Mouse (Mus musculus) forebrain, embryonic 13.5 days (tissue): ENCODE results near the gene Trim62. TPM values are rescaled to one million over a fixed set of nuclear protein-coding genes. Genes with fewer than 3 reads are reported as not detected.

Experiments used
- ATAC-seq: fragments of 200-750 bp; cut with Nextera tagmentation; 2 replicates; pipeline ENCODE4 v1.8.0; 2017
- H3K27ac ChIP-seq: fragments of 300-500 bp; sonication (generic); 2 replicates; pipeline ENCODE4 v1.5.1; 2015; ENCODE audit warnings: inconsistent platforms, mild to moderate bottlenecking, moderate library complexity
- H3K27me3 ChIP-seq: fragments of 300-500 bp; sonication (generic); 2 replicates; pipeline ENCODE4 v1.6.1; 2015; ENCODE audit warnings: mild to moderate bottlenecking, inconsistent platforms
- H3K36me3 ChIP-seq: fragments of 300-500 bp; sonication (generic); 2 replicates; pipeline ENCODE4 v1.6.1; 2015; ENCODE audit warnings: mild to moderate bottlenecking, inconsistent platforms; ENCODE audit not compliant: poor library complexity, severe bottlenecking
- H3K4me1 ChIP-seq: fragments of 300-500 bp; sonication (generic); 2 replicates; pipeline ENCODE4 v1.6.1; 2015; ENCODE audit warnings: inconsistent platforms
- H3K4me2 ChIP-seq: fragments of 300-500 bp; sonication (generic); 2 replicates; pipeline ENCODE4 v1.6.1; 2015; ENCODE audit warnings: inconsistent platforms, mild to moderate bottlenecking, moderate library complexity
- H3K4me3 ChIP-seq: fragments of 300-500 bp; sonication (generic); 2 replicates; pipeline ENCODE4 v1.5.1; 2015; ENCODE audit warnings: mild to moderate bottlenecking, inconsistent platforms
- H3K9ac ChIP-seq: fragments of 300-500 bp; sonication (generic); 2 replicates; pipeline ENCODE4 v1.6.1; 2015; ENCODE audit warnings: mild to moderate bottlenecking, inconsistent platforms
- H3K9me3 ChIP-seq: fragments of 300-500 bp; sonication (generic); replicated peaks from 2 replicates; pipeline ENCODE4 v1.6.1; 2016; ENCODE audit warnings: inconsistent platforms
- WGBS: fragments of 180-500 bp; shearing (Covaris S2); methylation state at CpG from one replicate; pipeline ENCODE4 v1.1.7; 2015; 5-methylcytosine and 5-hydroxymethylcytosine counted together
- polyA plus RNA-seq: library from polyadenylated mRNA; unstranded; fragments of >200 nt; fragmentation: Nextera tagmentation; extraction: Ambion mirVana; gene quantifications from 2 replicates; pipeline ENCODE4 v1.2.1, GENCODE M21; 2015

The Trim62 gene
- polyA plus RNA-seq, 1 experiment from 2014 or later = 6.7 TPM

DNA sequence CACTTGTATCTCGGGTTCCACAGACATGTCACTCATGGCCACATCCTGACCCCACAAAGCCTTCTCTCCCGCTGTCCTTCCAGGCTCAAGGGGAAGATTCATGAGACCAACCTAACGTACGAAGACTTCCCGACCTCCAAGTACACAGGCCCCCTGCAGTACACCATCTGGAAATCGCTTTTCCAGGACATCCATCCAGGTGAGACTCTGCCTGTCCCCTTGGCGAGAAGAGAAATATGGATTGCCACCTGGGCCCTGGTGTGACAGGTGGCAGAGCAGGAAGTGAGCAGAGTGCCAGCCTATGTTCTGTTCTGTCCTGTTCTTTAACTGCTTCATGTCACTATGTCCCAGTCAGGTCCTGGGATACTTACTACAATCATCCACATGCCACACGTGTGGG is 19.0 kb downstream of the Trim62 start:
- H3K27me3 ChIP-seq = peaks cover 12% of the 10 kb centered on the region
- H3K4me2 ChIP-seq = no peak overlapping the region
- no peaks in the 10 kb centered on the region for H3K9me3 ChIP-seq
- no peak overlapping the region for H3K9ac ChIP-seq
- H3K27ac ChIP-seq = no peak overlapping the region
- H3K4me1 ChIP-seq = peaks cover 40% of the 10 kb centered on the region
- no peak for ATAC-seq
- 91% methylated on average over 8 of the region's 8 CpGs for WGBS
- no peak overlapping the region for H3K4me3 ChIP-seq
- H3K36me3 ChIP-seq = peaks cover 12% of the 10 kb centered on the region

DNA sequence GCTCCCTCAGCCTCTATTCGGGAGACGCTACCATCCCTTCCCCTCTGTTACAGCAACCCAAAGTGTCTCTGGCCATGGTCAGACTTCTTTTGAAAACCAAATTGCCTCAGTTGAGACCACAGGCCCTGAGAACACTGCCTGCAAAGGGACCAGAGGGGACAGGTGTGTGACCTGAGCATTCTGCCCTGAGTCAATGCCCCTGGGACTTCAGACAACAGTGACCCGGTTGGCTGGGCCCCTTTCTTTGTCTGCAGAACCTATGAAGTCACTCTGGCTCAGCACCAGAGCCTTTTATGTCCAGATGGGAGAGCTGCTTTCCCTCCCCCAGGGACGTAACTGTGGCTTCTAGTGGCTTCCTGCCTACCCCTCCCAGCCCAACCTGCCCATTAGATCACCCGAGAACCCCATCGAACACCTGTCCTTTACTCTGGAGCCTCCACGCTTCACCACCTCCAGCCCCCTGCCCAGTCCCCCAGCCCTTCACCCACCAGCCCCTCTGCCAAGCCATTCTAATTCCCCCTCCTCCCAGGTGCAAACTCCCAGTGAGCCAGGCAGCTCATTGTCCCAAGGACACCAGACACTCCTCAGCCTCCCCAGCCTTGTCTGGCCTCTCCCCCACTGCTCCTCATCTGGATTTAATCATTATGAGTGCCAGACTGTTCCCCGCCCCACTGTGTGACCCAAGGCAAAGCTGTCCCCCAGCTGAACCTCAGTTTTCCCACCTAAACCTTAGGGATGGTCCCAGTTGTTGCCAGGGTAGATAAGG is 20.8 kb downstream of the Trim62 start:
- peaks cover 27% of the 10 kb centered on the region for H3K4me1 ChIP-seq
- H3K27ac ChIP-seq = no peak overlapping the region
- H3K9me3 ChIP-seq = no peaks in the 10 kb centered on the region
- H3K27me3 ChIP-seq = peaks cover 6% of the 10 kb centered on the region
- no peak overlapping the region for H3K4me2 ChIP-seq
- no peak overlapping the region; the same call in 1 of the 2 replicates for H3K9ac ChIP-seq
- peaks cover 15% of the 10 kb centered on the region for H3K36me3 ChIP-seq
- ATAC-seq = no peak
- H3K4me3 ChIP-seq = no peak overlapping the region
- 58% methylated on average over 8 of the region's 8 CpGs for WGBS

DNA sequence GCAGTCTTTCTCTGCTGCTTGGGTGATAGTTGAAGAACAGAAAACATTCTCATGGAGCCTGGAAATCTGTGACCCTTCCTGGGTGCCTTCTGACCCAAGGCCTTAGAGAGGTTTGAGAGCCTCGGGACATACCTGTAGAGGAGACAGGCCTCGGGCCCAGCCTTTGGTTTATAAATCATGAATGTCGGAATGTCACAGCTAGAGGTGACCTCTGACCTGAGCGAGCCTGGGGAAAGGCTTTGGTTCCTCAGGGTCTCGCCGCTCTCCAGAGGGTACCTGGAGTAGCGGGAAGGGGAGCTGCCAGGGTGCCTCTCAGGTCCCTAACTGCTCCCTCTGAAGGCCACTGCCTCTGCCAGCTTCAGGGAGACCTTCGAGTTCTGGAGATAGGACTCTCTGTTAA is 21.9 kb downstream of the Trim62 start:
- Histone ChIP-seq H3K27ac (no peak overlapping the region), H3K4me3 (no peak overlapping the region)
- WGBS = 57% methylated on average over 8 of the region's 8 CpGs

DNA sequence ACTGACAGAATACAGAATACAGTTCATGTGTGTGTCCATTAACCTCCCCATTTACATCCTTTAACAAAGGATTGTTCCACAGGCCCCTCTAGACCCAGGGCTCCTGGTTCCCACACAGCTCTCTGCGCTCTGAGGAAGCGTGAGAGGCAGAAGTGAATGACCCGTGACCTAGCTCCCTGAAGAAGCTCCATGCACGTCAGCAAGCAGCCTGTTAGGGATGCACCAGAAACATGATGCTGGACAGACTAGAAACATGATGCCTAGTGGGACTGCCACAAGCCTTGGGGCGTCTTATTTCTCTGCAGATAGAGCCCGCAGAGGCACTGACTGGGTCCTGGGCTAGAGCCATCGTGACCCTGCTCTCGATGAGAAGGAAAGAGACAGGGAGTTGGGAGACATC is 23.4 kb downstream of the Trim62 start:
- 68% methylated on average over 8 of the region's 8 CpGs for WGBS
- Histone ChIP-seq H3K9me3 (no peaks in the 10 kb centered on the region), H3K4me2 (no peak overlapping the region), H3K27ac (no peak overlapping the region), H3K4me1 (peaks cover 13% of the 10 kb centered on the region), H3K9ac (no peak overlapping the region), H3K36me3 (peaks cover 26% of the 10 kb centered on the region), H3K27me3 (peaks cover 2% of the 10 kb centered on the region), H3K4me3 (no peak overlapping the region)
- ATAC-seq = no peak

More for the DNA sequence above, 21.9 kb downstream of the Trim62 start:
- Histone ChIP-seq H3K9me3 (no peaks in the 10 kb centered on the region), H3K9ac (no peak overlapping the region), H3K27me3 (peaks cover 6% of the 10 kb centered on the region), H3K4me2 (no peak overlapping the region), H3K4me1 (peaks cover 16% of the 10 kb centered on the region), H3K36me3 (peaks cover 24% of the 10 kb centered on the region)
- ATAC-seq = no peak

DNA sequence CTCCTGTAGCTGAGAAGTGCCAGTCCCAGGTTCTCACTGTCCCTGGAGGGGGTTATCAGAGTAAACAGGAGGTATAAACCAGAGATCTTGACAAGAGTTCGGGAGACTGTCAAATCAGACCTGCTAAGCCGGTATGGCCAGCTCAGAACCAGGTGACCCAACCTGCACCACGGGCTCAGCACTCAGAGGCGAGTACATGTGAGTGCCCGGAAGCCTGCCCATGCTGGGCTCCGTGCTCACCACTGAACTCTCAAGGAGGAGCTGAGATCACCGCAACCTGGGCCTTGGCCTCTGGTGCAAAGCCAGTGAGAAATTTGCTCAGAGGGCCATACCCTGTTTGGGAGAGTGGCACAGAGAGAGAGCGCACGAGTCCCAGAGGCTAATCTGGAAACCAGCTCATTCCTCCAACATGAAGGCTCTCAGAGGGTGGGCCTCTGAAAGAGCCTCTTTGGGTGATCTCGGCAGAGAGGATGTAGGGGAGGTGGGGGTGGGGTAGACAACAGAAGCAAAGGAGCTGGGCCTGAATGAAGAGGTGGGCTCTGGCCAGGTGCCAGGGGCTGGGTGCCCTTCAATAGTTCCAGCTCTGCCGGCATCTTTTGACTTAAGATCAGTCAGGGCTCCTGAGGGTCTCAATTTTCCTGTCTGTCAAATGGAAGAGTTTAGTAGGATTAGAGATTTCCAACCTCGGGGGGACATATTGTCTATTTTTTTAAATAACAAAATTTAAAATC is 24.0 kb downstream of the Trim62 start:
- no peak for ATAC-seq
- H3K4me3 ChIP-seq = no peak overlapping the region
- peaks cover 13% of the 10 kb centered on the region for H3K4me1 ChIP-seq
- H3K9ac ChIP-seq = 0 out of 2 replicates have a peak overlapping the region, but pooled peaks have one; percentile 13
- no peaks in the 10 kb centered on the region; the same call in none of the 2 replicates for H3K27me3 ChIP-seq
- no peak overlapping the region for H3K4me2 ChIP-seq
- peaks cover 24% of the 10 kb centered on the region for H3K36me3 ChIP-seq
- no peak overlapping the region for H3K27ac ChIP-seq
- no peaks in the 10 kb centered on the region for H3K9me3 ChIP-seq
- 65% methylated on average over 12 of the region's 12 CpGs for WGBS

DNA sequence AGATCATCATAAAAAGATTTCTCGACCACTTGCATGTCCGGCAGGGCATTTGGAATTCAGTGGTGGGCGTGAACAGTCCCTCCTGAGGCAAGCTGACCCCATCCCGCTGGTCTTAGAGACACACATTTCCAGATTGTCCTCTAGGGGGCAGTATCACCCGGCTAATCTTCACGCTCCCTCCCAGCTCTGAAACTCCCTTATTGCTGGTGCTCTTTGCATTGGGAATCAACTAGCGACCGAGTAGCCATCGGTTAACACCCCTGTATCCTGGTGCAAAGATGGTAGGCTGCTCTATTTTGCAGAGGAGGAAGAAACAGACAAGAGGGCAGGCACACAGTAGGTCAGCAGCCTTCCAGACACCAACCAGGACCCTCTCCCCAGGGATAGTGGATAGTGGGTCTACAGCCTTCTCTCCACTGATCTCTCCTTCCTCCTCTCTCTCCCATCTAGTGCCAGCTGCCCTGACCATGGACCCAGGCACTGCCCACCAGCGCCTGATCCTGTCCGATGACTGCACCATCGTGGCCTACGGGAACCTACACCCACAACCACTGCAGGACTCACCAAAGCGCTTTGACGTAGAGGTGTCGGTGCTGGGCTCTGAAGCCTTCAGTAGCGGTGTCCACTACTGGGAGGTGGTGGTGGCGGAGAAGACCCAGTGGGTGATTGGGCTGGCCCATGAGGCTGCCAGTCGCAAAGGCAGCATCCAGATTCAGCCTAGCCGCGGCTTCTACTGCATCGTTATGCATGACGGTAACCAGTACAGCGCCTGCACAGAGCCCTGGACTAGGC is 25.4 kb downstream of the Trim62 start:
- Histone ChIP-seq H3K27ac (no peak overlapping the region), H3K4me3 (no peak overlapping the region), H3K36me3 (peaks cover 15% of the 10 kb centered on the region), H3K9me3 (no peaks in the 10 kb centered on the region), H3K27me3 (no peaks in the 10 kb centered on the region; the same call in 1 of the 2 replicates), H3K4me2 (no peak overlapping the region), H3K9ac (no peak overlapping the region), H3K4me1 (peaks cover 13% of the 10 kb centered on the region)
- 66% methylated on average over 24 of the region's 24 CpGs for WGBS
- ATAC-seq = peak; percentile 21; the same call in 1 of the 2 replicates

DNA sequence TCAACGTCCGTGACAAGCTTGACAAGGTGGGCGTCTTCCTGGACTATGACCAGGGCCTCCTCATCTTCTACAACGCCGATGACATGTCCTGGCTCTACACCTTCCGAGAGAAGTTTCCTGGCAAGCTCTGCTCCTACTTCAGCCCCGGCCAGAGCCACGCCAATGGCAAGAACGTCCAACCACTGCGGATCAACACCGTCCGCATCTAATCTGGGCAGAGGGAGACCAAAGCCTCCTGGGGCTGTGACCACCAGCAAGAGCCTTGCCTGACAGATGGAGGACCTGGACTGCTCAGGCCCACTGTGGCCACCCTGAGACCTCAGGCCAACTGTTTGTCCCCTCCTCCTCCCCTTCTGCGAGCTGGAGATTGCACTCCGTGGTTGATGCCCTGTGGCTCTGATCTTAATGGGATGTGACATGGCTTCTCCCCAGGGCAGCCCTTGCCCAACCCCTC is 26.0 kb downstream of the Trim62 start:
- H3K9me3 ChIP-seq = no peaks in the 10 kb centered on the region
- no peaks in the 10 kb centered on the region; the same call in 1 of the 2 replicates for H3K27me3 ChIP-seq
- no peak overlapping the region for H3K27ac ChIP-seq
- H3K9ac ChIP-seq = no peak overlapping the region
- ATAC-seq = no peak
- H3K4me3 ChIP-seq = no peak overlapping the region
- H3K36me3 ChIP-seq = peaks cover 15% of the 10 kb centered on the region; the same call in 1 of the 2 replicates
- H3K4me2 ChIP-seq = no peak overlapping the region
- H3K4me1 ChIP-seq = peaks cover 7% of the 10 kb centered on the region
- WGBS = 91% methylated on average over 14 of the region's 14 CpGs

DNA sequence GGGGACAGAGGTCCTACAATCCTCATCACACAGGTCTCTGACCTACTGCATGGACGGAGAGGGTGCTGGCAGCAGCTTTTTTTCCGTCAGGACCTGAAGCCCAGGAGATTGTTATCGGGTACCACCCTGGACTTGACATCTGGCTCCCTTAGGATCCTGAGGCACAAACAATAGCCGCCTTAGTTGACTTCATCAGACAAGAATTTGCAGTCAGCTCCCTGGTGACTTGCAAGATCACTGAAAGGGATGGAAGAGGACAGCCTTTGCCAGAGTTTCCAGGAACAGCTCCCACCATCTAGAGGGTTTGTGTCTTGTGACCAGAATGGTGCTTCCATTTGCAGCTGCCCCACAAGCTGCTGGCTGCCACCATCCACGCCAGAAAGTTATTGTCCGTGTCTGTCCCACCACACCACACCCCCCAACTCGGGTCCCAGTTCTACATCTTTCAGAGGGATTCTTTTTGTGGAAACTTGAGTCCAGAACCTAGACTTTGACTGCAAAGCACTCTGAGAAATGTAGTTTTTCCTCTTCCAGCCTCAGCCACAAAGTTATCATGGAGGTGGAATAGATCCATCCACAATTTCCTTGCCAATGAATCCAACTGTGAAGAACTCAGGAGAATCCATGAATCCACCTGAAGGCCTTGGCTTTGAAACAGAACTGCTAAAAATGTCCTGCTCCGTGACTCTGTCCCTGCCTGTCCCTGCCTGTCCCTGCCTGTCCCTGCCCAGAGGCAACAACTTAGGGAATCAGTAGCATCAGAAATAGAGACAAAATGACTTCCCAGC is 27.1 kb downstream of the Trim62 start:
- H3K4me3 ChIP-seq = no peak overlapping the region
- WGBS = 83% methylated on average over 8 of the region's 8 CpGs
- no peak for ATAC-seq
- H3K27me3 ChIP-seq = 0 out of 2 replicates have a peak, but pooled peaks cover 5% of the 10 kb centered on the region
- no peak overlapping the region for H3K4me2 ChIP-seq
- H3K9ac ChIP-seq = no peak overlapping the region
- H3K27ac ChIP-seq = no peak overlapping the region
- peaks cover 15% of the 10 kb centered on the region; the same call in 1 of the 2 replicates for H3K36me3 ChIP-seq
- 0 out of 2 replicates have a peak, but pooled peaks cover 5% of the 10 kb centered on the region for H3K4me1 ChIP-seq
- no peaks in the 10 kb centered on the region for H3K9me3 ChIP-seq

DNA sequence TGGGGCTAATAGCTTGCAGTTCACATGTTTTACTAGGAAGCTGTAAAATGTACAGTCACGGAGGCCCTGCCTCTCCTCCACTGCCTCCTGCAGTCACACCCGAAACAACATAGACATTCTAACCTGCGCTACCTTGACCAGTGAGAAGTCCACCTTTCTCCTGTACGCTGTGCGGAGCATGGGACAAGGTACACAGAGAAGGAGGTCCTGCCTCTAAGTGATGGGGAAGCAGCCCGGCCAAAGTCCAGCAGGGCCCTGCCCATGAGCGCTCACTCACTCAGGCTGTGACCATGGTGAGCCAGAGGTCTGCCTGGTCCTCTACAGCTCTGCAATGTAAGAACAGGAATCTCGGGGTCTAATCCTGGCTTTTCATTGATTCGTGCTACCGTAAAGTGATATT is 28.7 kb downstream of the Trim62 start:
- ATAC-seq = no peak
- no peak overlapping the region for H3K9ac ChIP-seq

DNA sequence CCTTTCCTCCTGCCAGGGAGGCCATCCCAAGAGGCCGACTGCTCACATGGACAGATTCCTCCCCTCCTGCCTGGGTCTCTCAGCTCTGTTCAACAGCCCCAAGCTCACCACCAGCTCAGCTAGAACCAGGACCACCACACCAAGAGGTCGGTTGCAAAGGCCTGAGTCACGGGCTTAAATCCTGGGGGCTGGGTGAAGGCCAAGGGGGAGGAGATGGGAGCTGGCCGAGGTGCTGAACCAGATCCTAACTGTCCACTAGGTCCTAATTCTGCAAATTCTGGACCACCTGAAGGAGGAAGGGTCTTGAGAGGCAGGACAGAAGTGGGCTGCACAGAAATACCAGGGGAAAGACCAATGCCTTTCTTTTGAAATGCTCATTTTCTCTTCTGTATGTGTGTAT is 30.4 kb downstream of the Trim62 start:
- 29% methylated on average over 4 of the region's 4 CpGs for WGBS
- H3K9me3 ChIP-seq = no peaks in the 10 kb centered on the region
- no peak for ATAC-seq
- peaks cover 15% of the 10 kb centered on the region; the same call in 1 of the 2 replicates for H3K36me3 ChIP-seq
- no peak overlapping the region for H3K27ac ChIP-seq
- no peak overlapping the region for H3K4me2 ChIP-seq
- H3K27me3 ChIP-seq = 0 out of 2 replicates have a peak, but pooled peaks cover 8% of the 10 kb centered on the region
- no peak overlapping the region for H3K9ac ChIP-seq
- H3K4me3 ChIP-seq = no peak overlapping the region
- peaks cover 10% of the 10 kb centered on the region for H3K4me1 ChIP-seq

More for the DNA sequence above, 28.7 kb downstream of the Trim62 start:
- Histone ChIP-seq H3K9me3 (no peaks in the 10 kb centered on the region), H3K36me3 (peaks cover 15% of the 10 kb centered on the region; the same call in 1 of the 2 replicates), H3K4me3 (no peak overlapping the region), H3K4me2 (no peak overlapping the region), H3K4me1 (0 out of 2 replicates have a peak, but pooled peaks cover 5% of the 10 kb centered on the region), H3K27me3 (0 out of 2 replicates have a peak, but pooled peaks cover 8% of the 10 kb centered on the region), H3K27ac (no peak overlapping the region)
- 93% methylated on average over 10 of the region's 10 CpGs for WGBS

DNA sequence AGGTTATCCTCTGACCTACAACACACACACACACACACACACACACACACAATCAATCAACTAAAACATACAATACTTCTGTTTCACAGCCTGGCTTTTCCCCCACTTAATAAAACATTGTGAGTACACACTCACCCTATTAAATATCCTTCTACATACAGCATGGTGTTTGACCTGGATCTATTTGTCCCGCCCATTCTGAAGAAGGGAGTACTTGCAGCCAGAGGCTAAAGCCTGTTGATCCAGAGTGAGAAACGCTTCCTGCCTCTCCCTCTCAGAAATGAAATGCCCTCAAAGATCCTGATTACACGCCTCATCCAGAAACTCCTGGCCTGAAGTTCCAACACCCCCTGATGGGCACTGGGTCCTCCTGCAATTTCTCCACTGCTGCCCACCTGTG is 33.7 kb downstream of the Trim62 start:
- Histone ChIP-seq H3K4me2 (no peak overlapping the region), H3K4me3 (no peak overlapping the region), H3K4me1 (peaks cover 10% of the 10 kb centered on the region), H3K9ac (no peak overlapping the region), H3K27ac (no peak overlapping the region), H3K27me3 (0 out of 2 replicates have a peak, but pooled peaks cover 18% of the 10 kb centered on the region), H3K36me3 (no peaks in the 10 kb centered on the region), H3K9me3 (no peaks in the 10 kb centered on the region)
- 79% methylated on average over 3 of the region's 3 CpGs for WGBS
- no peak for ATAC-seq
